Mouse (Mus musculus) brain, embryonic 14.5 days (tissue): Measurements from ENCODE around the gene Zc3h15. TPM values are rescaled to one million over a fixed set of nuclear protein-coding genes. Genes with fewer than 3 reads are reported as not detected.
"Not testable (repeated sequence)": the region's sequence is repeated elsewhere in the genome, so short reads cannot be mapped to it uniquely, and the experiment has no call there.

ENCODE experiments used
- DNase-seq: peaks from one replicate; pipeline ENCODE4 v3.0.0-alpha.2; 2011; ENCODE audit warnings: low read depth
- CTCF ChIP-seq: fragments of 200-500 bp; IDR thresholded peaks from 2 replicates; pipeline ENCODE4 v1.5.1; 2012; ENCODE audit warnings: inconsistent platforms, mild to moderate bottlenecking, moderate library complexity, borderline replicate concordance; ENCODE audit not compliant: insufficient read depth, insufficient read length; ENCODE audit errors: extremely low read depth
- POLR2A ChIP-seq: fragments of 200-500 bp; IDR thresholded peaks from 2 replicates; pipeline ENCODE4 v1.6.1; 2012; ENCODE audit warnings: mild to moderate bottlenecking, inconsistent platforms, borderline replicate concordance; ENCODE audit not compliant: poor library complexity, insufficient read depth, insufficient read length, severe bottlenecking; ENCODE audit errors: extremely low read depth
- polyA plus RNA-seq: library from polyadenylated mRNA; depleted of rRNA; stranded (reverse); fragments of >200 nt; gene quantifications from 2 replicates; pipeline ENCODE4 v1.2.3, GENCODE M21; 2012; rRNA removed

Gene Zc3h15
- polyA plus RNA-seq, 1 experiment: 129 TPM

DNA sequence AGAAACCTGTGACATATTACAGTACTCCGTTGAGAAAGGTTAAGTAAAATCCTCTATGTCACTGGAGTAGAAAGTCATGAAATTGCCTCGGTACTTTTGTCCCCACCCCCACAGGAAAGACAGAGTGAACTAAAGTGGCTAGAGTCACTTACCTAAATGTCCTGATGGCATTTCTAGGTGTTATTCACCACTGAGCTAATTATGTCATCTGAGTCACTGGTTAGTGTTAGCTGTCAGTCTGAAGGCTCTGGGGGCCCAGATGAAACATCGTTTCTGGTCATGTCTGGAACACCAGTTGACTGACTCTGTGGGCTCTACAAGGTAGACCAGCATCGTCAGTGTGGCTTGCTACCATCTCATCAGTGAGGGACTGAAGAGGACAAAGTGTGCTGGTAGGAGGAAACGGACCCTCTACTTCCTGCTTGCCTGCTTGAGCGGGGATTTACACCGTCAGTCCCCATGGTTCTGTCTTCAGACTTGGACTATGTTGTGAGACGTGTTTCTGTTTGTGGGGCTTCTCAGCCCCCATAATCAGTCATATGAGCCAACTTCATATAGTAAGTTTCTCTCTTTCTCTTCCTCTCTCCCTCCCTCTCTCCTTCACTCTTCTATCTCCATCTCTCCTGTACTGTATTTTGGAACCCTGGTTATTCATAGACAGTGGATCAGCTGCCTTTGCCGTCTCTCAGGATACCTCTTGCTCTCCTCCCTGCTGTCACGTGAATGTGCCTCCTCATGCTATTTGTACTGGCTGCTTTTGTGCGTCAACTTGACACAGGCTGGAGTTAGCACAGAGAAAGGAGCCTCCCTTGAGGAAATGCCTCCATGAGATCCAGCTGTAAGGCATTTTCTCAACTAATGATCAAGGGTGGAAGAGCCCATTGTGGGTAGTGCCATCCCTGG lies 51.4 kb downstream of the Zc3h15 start:
- TF ChIP-seq CTCF: no peak
- TF ChIP-seq POLR2A: no peak
- no peak for DNase-seq

DNA sequence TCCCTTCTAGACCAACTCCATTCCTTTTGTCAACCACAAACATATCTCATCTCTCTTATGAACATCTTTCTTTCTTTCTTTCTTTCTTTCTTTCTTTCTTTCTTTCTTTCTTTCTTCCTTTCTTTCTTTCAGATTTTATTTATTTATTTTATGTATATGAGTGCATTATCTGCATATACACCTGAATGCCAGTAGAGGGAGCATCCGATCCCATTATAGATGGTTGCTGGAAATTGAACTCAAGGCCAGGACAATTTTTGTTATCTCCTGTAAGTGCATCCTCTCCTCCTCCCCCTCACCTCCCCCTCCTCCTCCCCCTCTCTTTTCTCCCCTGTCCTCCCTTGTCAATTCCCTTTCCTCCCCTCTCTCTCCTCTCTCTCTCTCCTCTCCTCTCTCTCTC lies 54.2 kb downstream of the Zc3h15 start:
- no peak for DNase-seq
- TF ChIP-seq POLR2A: no peak
- 0 out of 2 replicates have a peak, but pooled peaks have one; percentile 7 for TF ChIP-seq CTCF

DNA sequence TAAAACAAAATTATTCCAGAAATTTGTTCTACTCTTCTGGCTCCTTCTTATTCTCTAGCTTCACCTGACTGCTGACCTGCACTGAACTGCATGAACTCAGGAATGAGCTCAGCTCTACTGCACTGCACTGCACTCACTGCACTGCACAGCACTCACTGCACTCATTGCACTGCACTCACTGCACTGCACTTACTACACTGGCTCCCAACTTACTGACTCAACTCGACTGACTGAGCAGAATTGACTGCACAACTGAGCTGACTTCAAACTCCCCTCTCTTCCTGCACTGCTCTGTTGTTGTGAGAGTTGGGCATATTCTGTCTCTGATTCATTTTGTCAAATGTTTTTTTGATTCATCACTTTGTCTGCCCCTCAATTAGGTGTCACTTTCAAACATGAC lies 55.1 kb downstream of the Zc3h15 start:
- TF ChIP-seq CTCF (no peak), POLR2A (no peak)
- DNase-seq: no peak

DNA sequence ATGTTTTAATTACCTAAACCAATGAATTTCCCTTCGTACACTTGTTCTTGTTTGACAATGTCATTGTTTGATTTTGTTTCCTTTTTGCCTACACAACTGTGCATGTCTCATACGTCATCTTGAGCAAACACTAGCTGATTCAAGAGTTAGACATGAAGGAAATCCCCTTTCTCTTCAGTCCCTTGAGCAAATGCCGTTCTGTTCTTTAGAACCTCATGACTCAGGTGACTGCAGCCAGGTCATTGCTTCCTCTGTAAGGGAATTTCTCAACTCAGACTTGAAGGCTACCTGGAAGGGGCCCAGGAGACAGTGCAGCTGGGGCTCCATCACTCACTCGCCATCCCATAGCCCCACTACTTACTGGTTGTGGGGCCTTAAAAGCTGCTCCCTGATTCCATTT lies 56.4 kb downstream of the Zc3h15 start:
- DNase-seq: no peak
- TF ChIP-seq POLR2A: no peak
- TF ChIP-seq CTCF: no peak

DNA sequence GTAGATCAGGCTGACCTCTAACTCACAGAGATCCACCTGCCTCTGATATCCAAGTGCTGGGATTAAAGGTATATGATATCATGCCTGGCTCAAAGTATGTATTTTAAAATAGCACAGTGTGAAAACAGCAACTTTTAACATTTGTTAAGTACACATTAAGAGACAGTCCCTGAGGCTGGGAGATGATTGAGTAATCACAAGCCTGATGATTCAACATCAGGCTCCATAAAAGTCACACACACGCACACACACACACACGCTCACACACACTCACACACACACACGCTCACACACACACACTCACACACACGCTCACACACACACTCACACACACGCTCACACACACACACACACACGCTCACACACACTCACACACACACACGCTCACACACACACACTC lies 58.2 kb downstream of the Zc3h15 start:
- no peak for DNase-seq
- TF ChIP-seq CTCF (no peak), POLR2A (no peak)

DNA sequence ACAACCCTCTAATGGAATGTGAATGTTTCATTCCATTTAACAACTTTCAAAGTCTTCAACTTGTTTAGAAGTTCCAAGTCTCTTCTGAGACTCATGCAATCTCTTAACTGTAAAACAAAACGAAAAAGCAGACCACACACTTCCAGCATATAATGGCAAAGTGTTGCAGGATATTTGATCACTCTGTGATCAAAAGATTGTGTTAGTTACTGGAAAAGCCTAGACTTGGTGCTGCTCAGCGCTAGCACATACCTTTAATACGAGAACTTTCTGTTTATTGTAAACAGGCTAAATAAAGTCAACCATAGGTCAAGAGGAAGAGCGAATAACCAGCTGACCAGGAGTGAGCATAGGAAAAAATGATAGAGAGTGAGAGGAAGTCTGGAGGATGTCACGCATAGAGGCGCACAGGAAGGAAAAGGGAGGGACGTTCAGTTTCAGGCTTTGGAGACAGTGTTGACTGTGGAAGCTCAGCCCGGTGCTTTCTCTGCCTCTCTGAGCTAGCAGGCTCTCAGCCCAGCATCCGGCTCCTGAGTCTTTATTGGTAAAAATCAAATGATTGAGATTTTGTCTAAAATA lies 61.4 kb downstream of the Zc3h15 start:
- no peak for DNase-seq

DNA sequence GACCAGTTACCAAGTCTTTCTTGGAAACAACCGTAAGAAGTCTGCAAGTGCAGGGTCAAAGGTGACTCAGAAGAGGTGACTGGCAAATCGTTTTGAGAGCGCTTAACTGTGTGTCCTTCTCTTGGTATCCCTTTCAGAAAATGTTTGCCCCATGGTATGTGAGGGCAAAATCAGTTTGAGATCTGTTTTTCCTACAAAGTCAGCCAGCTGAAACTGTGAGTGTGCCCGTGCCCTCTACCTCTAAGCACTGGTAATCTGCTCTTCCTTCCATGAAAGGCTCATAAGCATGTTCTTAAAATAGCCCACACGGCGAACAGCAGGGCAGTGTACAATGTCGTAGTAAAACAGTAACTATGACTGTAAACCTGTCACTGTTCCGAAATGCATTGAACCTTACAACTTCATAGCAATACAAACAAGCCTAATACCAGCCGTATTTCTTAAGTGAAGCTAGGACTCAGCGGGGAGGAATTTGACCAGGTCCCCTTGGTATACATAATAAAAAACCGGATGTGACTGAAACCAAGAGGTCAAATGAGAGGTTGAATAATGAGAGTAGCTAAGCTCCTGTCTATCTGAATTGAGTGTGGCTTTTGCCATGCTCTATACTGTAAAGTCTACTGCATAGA lies 65.8 kb downstream of the Zc3h15 start:
- DNase-seq: no peak
- TF ChIP-seq POLR2A (no peak), CTCF (no peak)

More for the DNA sequence above, 61.4 kb downstream of the Zc3h15 start:
- TF ChIP-seq POLR2A (no peak), CTCF (no peak)

DNA sequence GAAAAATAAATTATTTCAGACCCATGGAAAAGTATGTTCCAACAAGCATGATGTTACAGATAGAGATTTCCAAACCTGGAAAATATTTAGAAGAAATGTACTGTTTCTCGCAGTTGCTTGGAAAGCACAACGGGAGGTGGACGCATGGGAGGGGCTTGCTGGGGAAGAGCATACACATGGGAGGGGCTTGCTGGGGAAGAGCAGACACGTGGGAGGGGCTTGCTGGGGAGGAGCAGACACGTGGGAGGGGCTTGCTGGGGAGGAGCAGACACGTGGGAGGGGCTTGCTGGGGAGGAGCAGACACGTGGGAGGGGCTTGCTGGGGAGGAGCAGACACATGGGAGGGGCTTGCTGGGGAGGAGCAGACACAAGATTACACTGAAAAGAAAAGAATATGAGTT lies 69.0 kb downstream of the Zc3h15 start:
- DNase-seq: not testable (repeated sequence)

DNA sequence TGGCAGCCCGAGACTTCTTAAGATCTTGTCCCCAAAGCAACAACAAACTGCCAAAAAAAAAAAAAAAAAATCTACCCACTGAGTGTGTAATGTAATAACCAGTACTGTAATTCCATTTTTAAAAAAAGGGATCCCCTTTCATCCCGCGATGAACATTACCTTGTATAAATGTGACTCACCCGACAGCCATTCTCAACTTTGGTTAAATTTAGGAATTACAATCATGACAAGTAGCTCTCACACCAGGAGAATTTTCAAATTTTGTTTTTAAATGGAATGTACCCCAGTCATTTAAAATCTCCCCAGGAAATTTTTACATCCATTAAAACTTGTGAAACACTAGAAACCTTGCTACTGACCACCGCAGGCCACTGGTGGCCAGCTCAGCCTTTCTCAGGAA lies 69.7 kb downstream of the Zc3h15 start:
- no peak for TF ChIP-seq CTCF
- TF ChIP-seq POLR2A: no peak
- no peak for DNase-seq

Other genes with a start within 250 kb of the Zc3h15 start
- gene Itgav, start 80.0 kb downstream of the Zc3h15 start, polyA plus RNA-seq: 10.0 and 17.6 TPM in 2 replicates
- 37.4 and 49.8 TPM in 2 replicates for gene Fam171b, start 168.2 kb downstream of the Zc3h15 start, polyA plus RNA-seq